Mouse (Mus musculus): ENCODE results near the gene Fam205c.

The Fam205c gene

DNA sequence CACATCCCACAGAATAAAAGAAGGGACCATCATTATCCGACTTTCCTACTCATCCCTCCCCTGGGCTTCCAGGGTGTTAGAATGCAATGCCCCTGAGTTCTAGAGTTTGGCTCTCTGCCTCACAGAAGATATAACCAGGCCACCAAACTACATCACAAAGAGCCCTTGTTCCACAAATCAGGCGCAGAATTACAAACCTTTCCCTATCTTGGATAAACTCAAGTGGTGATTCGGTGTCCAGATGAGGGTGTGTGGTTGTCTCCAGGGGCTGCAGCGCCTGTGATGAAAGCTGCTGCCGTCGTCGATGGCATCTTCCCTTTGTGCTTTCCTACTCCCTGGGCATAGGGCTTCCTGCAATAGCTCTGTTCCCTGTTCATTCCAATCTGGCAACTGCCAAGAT is at the start of gene Fam205c:
Gene Fam205c, minus strand, starts transcription at position 101 of the 400 bp plus-strand sequence.
- no peak for DNase-seq

DNA sequence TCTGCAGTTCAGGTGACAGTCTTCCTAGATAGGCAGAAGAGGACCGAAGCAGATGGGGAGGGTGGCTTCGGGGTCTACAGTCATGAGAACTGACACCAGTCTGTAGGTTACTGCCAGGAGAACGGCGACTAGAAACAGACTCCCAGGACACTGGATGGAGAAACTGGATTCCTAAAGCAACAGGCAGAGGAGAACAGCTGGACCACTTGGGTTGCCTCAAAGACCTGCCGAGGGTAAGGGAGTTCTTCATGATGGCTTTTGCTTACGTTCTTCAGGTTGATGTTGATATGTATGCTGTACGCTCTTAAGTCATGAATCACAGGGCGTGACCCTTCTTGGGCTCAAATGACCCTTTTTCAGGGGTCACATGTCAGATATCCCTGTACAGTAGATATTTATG is 48.4 kb upstream of the Fam205c start:
- DNase-seq = no peak

DNA sequence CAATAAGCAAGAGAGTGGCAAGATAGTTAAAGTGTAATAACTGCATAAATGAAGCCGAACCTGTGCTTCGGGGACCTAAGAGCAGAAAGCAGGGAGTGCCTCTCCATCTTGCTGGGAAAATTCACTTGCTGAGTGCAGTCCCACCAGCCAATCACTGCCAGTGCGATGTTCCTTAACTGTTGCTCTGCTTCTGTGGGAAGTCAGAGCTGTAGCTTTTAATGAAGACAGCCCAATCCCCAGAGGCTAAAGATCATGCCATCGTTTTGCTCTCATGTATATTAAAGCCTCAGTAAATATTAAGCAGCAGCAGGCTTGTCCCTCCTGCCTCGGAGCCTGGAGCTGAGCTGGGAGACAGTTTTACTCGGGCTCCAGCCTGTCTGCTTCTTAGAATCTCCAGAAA is 48.0 kb upstream of the Fam205c start:
- DNase-seq = no peak

- DNase-seq = no peak
Observed at GRCm38 (mm10) chr4:42921536-42921935, 47.5 kb upstream of the Fam205c start.

DNA sequence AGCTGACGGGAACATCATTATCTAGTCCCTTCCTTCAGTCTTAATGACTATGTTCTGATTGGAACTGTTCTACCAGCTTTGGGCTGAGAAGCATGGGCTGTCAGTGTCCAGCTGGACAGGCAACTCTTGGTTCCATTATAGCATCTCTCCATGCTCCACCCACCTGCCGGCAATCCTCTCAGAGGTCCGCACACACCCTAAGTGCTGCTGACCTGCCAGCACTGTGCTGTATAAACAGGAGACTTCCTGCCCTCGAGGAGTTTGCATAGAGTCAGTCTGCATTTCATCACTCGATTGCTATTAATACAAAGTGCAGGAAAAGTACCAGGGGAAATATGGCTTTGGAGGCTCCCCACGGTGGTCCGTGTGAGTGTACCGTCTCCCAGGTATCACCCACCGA is 46.7 kb upstream of the Fam205c start:
- no peak for DNase-seq

GRCm38 (mm10) chr4:42917402-42917774 is 43.4 kb upstream of the Fam205c start:
- DNase-seq = no peak

DNA sequence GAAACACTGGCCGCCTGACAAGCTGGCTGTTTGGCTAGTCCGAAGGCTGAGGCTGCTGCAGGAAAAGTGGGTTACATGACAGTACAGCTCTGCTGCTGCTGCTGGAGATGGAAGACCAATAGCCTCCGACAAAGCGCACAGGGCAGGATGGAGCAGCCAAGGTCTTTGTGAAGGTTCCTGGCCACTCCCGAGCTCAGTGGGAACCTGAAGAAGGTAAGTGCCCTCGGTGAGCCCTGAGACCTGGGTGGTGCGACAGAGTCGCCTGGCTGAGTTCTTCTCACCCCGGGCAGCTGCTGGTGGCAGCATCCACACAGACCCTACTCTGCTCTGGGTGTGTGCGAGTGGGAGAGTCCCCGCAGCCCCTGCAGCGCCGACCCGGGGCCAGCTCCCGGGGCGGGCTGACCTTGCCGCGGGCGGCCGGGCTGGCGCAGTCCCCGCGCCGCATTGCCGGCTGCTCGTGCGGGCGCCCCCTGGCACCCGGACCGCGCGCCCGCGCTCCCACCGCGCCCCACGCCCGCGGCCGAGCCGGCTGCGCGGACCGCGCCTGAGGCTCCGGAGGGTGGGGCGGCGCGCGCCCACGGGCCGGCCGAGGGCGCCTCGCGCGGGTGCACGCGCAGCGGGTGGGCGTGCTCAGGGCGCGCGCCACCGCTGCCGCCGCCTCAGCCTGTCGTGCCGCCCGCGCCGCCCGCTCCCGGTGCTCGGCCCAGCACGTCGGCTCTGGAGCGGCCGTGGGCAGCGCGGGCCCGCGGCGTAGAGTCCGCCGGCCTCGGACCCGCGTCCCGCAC is 42.8 kb upstream of the Fam205c start, which contains the start of gene Phf24:
Gene Phf24, plus strand, starts transcription at position 44 of the 785 bp plus-strand sequence.
- peak; percentile 50 to 75 for DNase-seq

GRCm38 (mm10) chr4:42915966-42916365 is 41.9 kb upstream of the Fam205c start:
- DNase-seq = no peak

DNA sequence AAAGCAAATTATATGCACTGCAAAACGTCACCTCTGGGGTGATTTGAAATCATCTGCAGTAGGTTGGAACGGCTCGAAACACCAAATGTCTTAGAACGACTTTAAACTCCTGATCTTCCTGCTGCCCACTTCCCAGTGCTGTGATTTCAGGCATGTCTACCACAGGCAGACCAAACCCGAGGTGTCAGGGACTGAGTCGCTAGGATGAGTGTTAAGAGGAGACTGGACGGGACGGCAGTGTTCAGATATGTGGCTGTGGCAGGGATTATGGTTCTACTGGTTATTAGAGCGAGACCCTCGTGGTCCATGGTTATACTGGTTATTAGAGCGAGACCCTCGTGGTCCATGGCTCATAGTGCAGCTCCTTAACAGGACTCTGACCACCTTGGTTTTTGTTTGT is 41.3 kb upstream of the Fam205c start:
- DNase-seq = no peak

DNA sequence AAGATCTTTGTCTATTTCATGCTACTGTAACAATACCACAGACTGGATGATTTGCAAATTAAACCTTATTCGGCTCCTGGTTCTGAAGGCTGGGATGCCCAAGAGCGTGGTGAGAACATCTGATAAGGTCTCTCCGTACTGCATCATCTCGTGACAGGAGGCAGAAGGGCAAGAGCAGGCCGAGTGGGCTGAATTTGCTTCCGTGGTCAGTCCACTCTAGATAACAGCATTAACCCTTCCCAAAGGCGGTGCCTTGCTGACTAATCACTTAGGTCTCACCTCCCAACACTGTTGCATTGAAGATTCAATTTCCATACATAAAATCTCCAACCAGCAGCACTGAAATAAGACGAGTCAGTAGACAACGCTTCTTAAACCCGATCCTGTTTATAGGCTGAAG is 39.4 kb upstream of the Fam205c start:
- no peak for DNase-seq

DNA sequence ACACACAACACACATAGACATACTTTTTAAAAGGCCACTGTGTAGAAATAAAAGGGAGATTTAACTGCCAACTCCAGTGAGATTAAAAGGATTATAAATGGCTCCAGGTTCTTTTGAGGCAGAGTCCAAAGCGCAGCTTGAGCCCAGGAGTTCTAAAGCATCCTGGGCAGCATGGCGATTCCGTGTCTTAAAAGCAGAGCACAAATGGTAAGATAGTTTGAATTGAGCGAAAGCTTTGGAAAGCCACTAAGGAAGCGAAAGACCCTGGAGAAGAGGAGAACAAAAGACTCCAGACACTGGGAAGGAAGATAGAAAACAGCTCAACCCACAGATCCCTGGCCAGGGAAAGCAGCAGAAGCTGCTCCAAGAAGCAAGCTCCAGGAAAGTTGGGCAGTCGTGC is 30.9 kb upstream of the Fam205c start:
- DNase-seq = no peak

GRCm38 (mm10) chr4:42904523-42904922 is 30.5 kb upstream of the Fam205c start:
- DNase-seq = no peak

- DNase-seq = no peak
Observed at GRCm38 (mm10) chr4:42903942-42904341, 29.9 kb upstream of the Fam205c start.

DNA sequence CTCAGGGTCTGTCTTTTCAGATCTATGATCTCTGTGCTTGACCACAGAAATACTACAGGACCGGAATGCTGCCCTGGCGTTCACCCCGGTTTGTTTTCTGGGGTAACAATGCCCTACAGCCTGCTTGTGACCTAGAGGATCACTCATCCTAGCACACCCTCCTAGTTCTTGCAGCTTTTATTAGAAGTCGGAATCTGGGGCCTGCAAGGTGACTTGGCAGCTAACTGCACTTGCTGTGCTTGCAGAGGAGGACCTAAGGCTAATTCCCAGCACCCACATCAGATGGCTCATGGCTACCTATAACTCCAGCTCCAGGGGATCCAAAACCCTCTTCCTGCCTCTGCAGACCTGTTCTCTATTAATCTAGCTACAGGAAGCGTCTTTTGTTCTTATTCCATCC is 28.7 kb upstream of the Fam205c start:
- DNase-seq = no peak

DNA sequence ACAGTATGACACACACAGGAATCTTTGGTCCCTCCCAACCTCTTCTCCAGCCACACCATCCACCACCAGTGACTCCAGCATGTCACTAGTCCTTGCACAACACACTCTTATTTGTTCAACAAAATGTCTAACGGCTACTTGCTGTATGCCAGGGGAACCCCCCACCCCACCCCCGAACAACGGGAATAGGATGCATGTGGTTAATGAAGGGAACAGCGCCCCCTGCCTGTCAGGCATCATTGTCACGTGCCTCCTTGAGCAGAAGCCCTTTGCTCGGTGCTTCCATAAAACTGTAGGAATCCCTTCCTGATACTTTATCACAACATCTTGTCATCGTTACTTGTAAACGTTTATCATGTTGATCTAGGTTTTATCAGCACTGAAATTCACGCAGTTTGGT is 28.1 kb upstream of the Fam205c start:
- DNase-seq = peak in 1 of 2 experiments; percentile 53

GRCm38 (mm10) chr4:42900878-42901277 is 26.8 kb upstream of the Fam205c start:
- peak; percentile 20 to 28 for DNase-seq

- no peak for DNase-seq
Observed at GRCm38 (mm10) chr4:42898914-42899313, 24.9 kb upstream of the Fam205c start.

DNA sequence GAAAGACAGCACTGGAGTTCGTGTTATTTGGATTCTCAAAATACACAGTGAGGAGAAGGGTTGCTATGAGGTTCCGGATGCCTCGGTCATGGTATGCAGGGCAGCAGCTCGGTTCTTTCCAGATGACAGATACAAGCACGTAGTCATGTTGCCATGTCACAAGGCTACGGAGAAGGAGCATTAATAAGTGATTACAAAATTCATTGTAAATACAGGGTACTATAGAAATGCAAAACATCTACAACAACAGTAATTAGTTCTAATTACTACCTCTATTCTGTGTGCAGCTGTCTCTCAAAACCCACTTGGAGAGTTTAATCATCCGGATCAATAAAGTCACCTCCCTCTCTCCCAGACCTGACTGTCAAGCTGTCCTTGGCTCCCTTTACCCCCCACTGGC is 21.1 kb upstream of the Fam205c start:
- no peak for DNase-seq

- no peak for DNase-seq
Observed at GRCm38 (mm10) chr4:42891176-42891575, 17.1 kb upstream of the Fam205c start.

- DNase-seq = no peak
Observed at GRCm38 (mm10) chr4:42888806-42889205, 14.8 kb upstream of the Fam205c start.

GRCm38 (mm10) chr4:42886926-42887325 is 12.9 kb upstream of the Fam205c start:
- DNase-seq = no peak

GRCm38 (mm10) chr4:42880677-42880948 is 6.6 kb upstream of the Fam205c start:
- no peak for DNase-seq

GRCm38 (mm10) chr4:42879829-42880676 is 6.0 kb upstream of the Fam205c start:
- DNase-seq = peak in 1 of 2 experiments; percentile 20

DNA sequence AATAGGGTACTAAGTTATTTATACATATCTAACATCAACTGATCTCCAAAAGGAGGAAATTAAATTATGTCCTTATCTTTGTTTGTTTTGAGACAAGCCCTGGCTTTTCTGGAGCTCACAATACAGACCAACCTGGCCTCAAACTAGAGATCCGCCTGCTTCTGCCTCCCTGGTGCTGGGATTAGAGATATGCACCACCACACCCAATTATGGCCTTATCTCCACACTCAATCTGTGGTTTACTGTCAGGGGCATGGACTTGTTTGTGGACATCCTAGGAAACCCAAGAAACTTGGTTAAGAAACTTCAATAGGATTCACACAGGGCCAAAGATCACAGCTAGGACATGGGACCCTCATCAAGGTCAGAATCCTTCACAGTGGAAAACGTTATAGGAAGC is 3.6 kb upstream of the Fam205c start:
- DNase-seq = no peak

All from cerebellum, postnatal 25 days (tissue).